ENCODE assay signal across 9 mouse cellular contexts in the genomic region with DNA sequence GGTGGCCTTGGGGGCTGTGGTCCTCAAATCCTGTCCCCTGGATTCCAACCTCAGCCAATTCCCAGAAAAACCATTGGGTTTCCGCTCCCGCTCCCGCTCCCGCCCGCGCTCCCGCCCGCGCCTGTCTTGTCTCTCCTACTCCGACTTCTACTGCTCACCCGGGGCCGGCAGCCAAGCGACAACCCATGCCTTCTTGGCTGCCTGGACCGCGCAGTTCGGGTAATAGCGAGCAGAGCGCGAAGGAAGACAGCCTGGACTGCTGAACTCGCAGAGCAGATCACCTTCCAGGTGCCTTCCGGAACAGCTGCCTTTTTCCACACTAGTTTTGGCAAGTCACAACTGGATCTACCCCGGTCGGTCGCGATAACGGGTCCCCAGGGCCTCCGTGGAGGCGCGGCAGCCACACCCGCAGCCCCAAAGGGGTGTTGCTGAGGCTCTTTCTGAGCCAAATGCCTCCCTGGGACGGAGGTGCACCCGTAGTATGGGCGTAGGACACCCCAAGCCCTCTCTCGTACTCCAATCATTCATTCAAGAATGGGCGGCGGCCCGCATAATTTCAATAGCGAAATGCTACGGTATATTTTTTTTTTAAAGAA. TPM values are rescaled to one million over a fixed set of nuclear protein-coding genes. Genes with fewer than 3 reads are reported as not detected.
DNase-seq lines count a peak whose midpoint lies in the region; ATAC-seq and TF ChIP-seq lines count a peak whose summit lies in the region.
"Had no signal": no experiment of that assay in that cellular context is flagged by ENCODE, and none has a peak within 500 bp of the region (broad histone marks: within the 10 kb centered on the region; RNA-seq: fewer than 3 reads in every experiment).

No protein-coding gene starts in this region.

- no peak for ATAC-seq in liver, embryonic 13.5 days (ENCODE audit: low read depth)

- DNase-seq in kidney, adult 2 months: peak; percentile 33
- no peak for DNase-seq in kidney, adult 8-10 months
- peak; percentile 15 for DNase-seq in c-Kit-positive CD71-positive TER-119-negative erythroid progenitor cells, embryonic 14.5 days (ENCODE audit: low read depth)
- peak; percentile 48 to 53 for DNase-seq in heart, postnatal 10 days
- DNase-seq in liver, embryonic 13.5 days: peak; percentile 30
- no peak for DNase-seq in layer of hippocampus, postnatal 14 days (ENCODE audit: low spot score in 2 of 2)
- DNase-seq in frontal cortex, postnatal 14 days (ENCODE audit: low spot score in 2 of 2): no peak
- DNase-seq in layer of hippocampus, adult 9-11 months: no peak

- H3K4me1 ChIP-seq in kidney, adult 2 months (ENCODE audit: control insufficient read depth, insufficient read depth, low read length): 0 out of 2 replicates have a peak, but pooled peaks cover 3% of the 10 kb centered on the region
- peaks cover 23% of the 10 kb centered on the region for H3K4me1 ChIP-seq in liver, embryonic 13.5 days (replicated peaks)

- TF ChIP-seq CTCF in kidney, adult 2 months (conservative IDR thresholded peaks at IDR 0.05; ENCODE audit: insufficient read depth, insufficient read length, low read depth, low read length): no peak

- no peaks in the 10 kb centered on the region for H3K9me3 ChIP-seq in liver, embryonic 13.5 days (replicated peaks)

- TF ChIP-seq POLR2A in kidney, adult 2 months (IDR thresholded peaks at IDR 0.05; ENCODE audit: low read depth, low read length): no peak

- H3K27ac ChIP-seq in kidney, adult 2 months (ENCODE audit: insufficient read depth, low read depth, low read length): no peak overlapping the region
- H3K27ac ChIP-seq in liver, embryonic 13.5 days: no peak overlapping the region

- H3K36me3 ChIP-seq in kidney, adult 2 months (ENCODE audit: control insufficient read depth, insufficient read depth, low read length): no peaks in the 10 kb centered on the region
- no peaks in the 10 kb centered on the region for H3K36me3 ChIP-seq in liver, embryonic 13.5 days

- peaks cover 13% of the 10 kb centered on the region for H3K27me3 ChIP-seq in kidney, adult 2 months (replicated peaks; ENCODE audit: control insufficient read depth, insufficient read depth, low read length)
- H3K27me3 ChIP-seq in liver, embryonic 13.5 days: peaks cover 100% of the 10 kb centered on the region

- no peak overlapping the region for H3K4me3 ChIP-seq in kidney, adult 2 months (ENCODE audit: insufficient read depth, low read depth, low read length)
- peak overlapping the region; percentile 18; the same call in 1 of the 2 replicates for H3K4me3 ChIP-seq in liver, embryonic 13.5 days (replicated peaks)

- WGBS in kidney, adult 2 months: 4% methylated on average over 39 of the region's 39 CpGs
- WGBS in liver, embryonic 13.5 days (ENCODE audit: insufficient replicate concordance): 4% methylated on average over 39 of the region's 39 CpGs

- no peak overlapping the region for H3K9ac ChIP-seq in liver, embryonic 13.5 days

- H3K4me2 ChIP-seq in liver, embryonic 13.5 days: peak overlapping the region; percentile 37

- intact Hi-C loops in heart, postnatal 10 days (cut with DNase I): no loop called here

RNA-seq across cellular contexts. Expression of gene Dlx4, which starts 3.0 kb away (rescaled TPM):
- polyA plus RNA-seq in kidney, adult 2 months (2012; rRNA removed): 0.07 TPM in 1 of 2 replicates, not detected in the other
- under 1 TPM in 1 of 2 experiments, not detected in 1; 0.12 TPM for total RNA-seq in heart, postnatal 10 days (2021)
- 0.09 TPM in 1 of 2 replicates, not detected in the other for polyA plus RNA-seq in liver, embryonic 13.5 days (2015; fragmentation: Nextera tagmentation; extraction: Ambion mirVana)
- total RNA-seq in layer of hippocampus, postnatal 14 days (2021): not detected
- total RNA-seq: liver, adult 2 months had no signal

RNA-seq across cellular contexts. Expression of gene Dlx3, which starts 23.2 kb away (rescaled TPM):
- 0.05 and 0.10 TPM in 2 replicates for polyA plus RNA-seq in kidney, adult 2 months (2012; rRNA removed)
- total RNA-seq in heart, postnatal 10 days (2021): not detected
- polyA plus RNA-seq in liver, embryonic 13.5 days (2015; fragmentation: Nextera tagmentation; extraction: Ambion mirVana): 0.03 TPM in 2 replicates
- total RNA-seq in layer of hippocampus, postnatal 14 days (2021): not detected
- total RNA-seq: liver, adult 2 months had no signal
- polyA plus RNA-seq: liver, adult 2 months had no signal

Comparison
In these comparisons a context has a peak if more than half of its experiments do, and no peak if none do; other contexts are left out.
1. DNase-seq: peak in kidney, adult 2 months (single experiment), c-Kit-positive CD71-positive TER-119-negative erythroid progenitor cells, embryonic 14.5 days (single experiment), heart, postnatal 10 days (2 of 2) and liver, embryonic 13.5 days (single experiment); none in kidney, adult 8-10 months (0 of 2), layer of hippocampus, postnatal 14 days (0 of 2), frontal cortex, postnatal 14 days (0 of 2) and layer of hippocampus, adult 9-11 months (single experiment).